ENCODE assay signal across 9 mouse cellular contexts in genomic region chr9:112207767-112208166, GRCm38 (mm10). TPM values are rescaled to one million over a fixed set of nuclear protein-coding genes. Genes with fewer than 3 reads are reported as not detected.
DNase-seq lines count a peak whose midpoint lies in the region; ATAC-seq and TF ChIP-seq lines count a peak whose summit lies in the region.
"Had no signal": no experiment of that assay in that cellular context is flagged by ENCODE, and none has a peak within 500 bp of the region (broad histone marks: within the 10 kb centered on the region; RNA-seq: fewer than 3 reads in every experiment).

No protein-coding gene starts in this region.

- no peaks in the 10 kb centered on the region for H3K36me3 ChIP-seq in hindbrain, postnatal 0 days (ENCODE audit: insufficient read depth, low read length)
- no peaks in the 10 kb centered on the region for H3K36me3 ChIP-seq in lung, embryonic 16.5 days (ENCODE audit: control insufficient read depth, insufficient read depth, low read length)
- H3K36me3 ChIP-seq: heart, embryonic 13.5 days had no signal

- no peaks in the 10 kb centered on the region for H3K4me1 ChIP-seq in bone marrow, adult 2 months (ENCODE audit: control insufficient read depth, insufficient read depth, low read length)
- no peaks in the 10 kb centered on the region for H3K4me1 ChIP-seq in hindbrain, postnatal 0 days (ENCODE audit: insufficient read depth, low read length)
- no peaks in the 10 kb centered on the region for H3K4me1 ChIP-seq in lung, embryonic 16.5 days (replicated peaks; ENCODE audit: control insufficient read depth, insufficient read depth, low read length)
- H3K4me1 ChIP-seq in olfactory bulb, adult 2 months (ENCODE audit: control insufficient read depth, insufficient read depth, low read length) = peaks cover 22% of the 10 kb centered on the region

- no peak for TF ChIP-seq CTCF in bone marrow, adult 2 months (IDR thresholded peaks at IDR 0.05; ENCODE audit: control insufficient read depth, insufficient read depth, low read length)
- TF ChIP-seq CTCF in hindbrain, postnatal 0 days (IDR thresholded peaks at IDR 0.05; ENCODE audit: low read depth) = no peak
- no peak for TF ChIP-seq CTCF in olfactory bulb, adult 2 months (IDR thresholded peaks at IDR 0.05; ENCODE audit: insufficient read depth, low read depth, low read length)

- H3K9me3 ChIP-seq in hindbrain, postnatal 0 days (ENCODE audit: low read length) = no peaks in the 10 kb centered on the region
- no peaks in the 10 kb centered on the region for H3K9me3 ChIP-seq in lung, embryonic 16.5 days (ENCODE audit: control insufficient read depth, low read length)
- H3K9me3 ChIP-seq: heart, embryonic 13.5 days had no signal

- H3K27ac ChIP-seq in bone marrow, adult 2 months (ENCODE audit: control insufficient read depth, insufficient read depth, low read depth, low read length, poor library complexity) = no peak overlapping the region
- peak overlapping the region; percentile 62; the same call in 1 of the 2 replicates for H3K27ac ChIP-seq in hindbrain, postnatal 0 days
- no peak overlapping the region for H3K27ac ChIP-seq in lung, embryonic 16.5 days (ENCODE audit: low read length)
- peak overlapping the region; percentile 39; the same call in 1 of the 2 replicates for H3K27ac ChIP-seq in olfactory bulb, adult 2 months (ENCODE audit: insufficient read depth, low read depth, low read length)
- H3K27ac ChIP-seq: heart, embryonic 13.5 days had no signal

- TF ChIP-seq POLR2A in bone marrow, adult 2 months (IDR thresholded peaks at IDR 0.05; ENCODE audit: borderline replicate concordance, control insufficient read depth, low read depth, low read length) = peak; percentile 24; the same call in 1 of the 2 replicates
- TF ChIP-seq POLR2A in olfactory bulb, adult 2 months (IDR thresholded peaks at IDR 0.05; ENCODE audit: insufficient read depth, low read depth, low read length) = no peak

- peak; percentile 19 for DNase-seq in embryo, embryonic 10 days (ENCODE audit: low spot score)
- no peak for DNase-seq in embryo, embryonic 9.5 days (ENCODE audit: extremely low spot score)
- peak; percentile 80 for DNase-seq in frontal cortex, adult 2 months (ENCODE audit: extremely low spot score in 1 of 2, low spot score in 1 of 2)
- peak; percentile 83 for DNase-seq in hindbrain, postnatal 0 days (ENCODE audit: low spot score)
- peak; percentile 86 to 95 for DNase-seq in thymus, postnatal 36 days

- no peak overlapping the region for H3K4me3 ChIP-seq in bone marrow, adult 2 months (replicated peaks; ENCODE audit: control insufficient read depth, low read depth, low read length)
- no peak overlapping the region for H3K4me3 ChIP-seq in hindbrain, postnatal 0 days (ENCODE audit: low read length)
- no peak overlapping the region for H3K4me3 ChIP-seq in lung, embryonic 16.5 days (ENCODE audit: low read length)
- H3K4me3 ChIP-seq in olfactory bulb, adult 2 months (ENCODE audit: insufficient read depth, low read depth, low read length) = no peak overlapping the region
- H3K4me3 ChIP-seq: heart, embryonic 13.5 days had no signal

- no peak overlapping the region for H3K4me2 ChIP-seq in hindbrain, postnatal 0 days (ENCODE audit: low read depth, low read length)
- H3K4me2 ChIP-seq in lung, embryonic 16.5 days (ENCODE audit: low read depth, low read length) = no peak overlapping the region
- H3K4me2 ChIP-seq: heart, embryonic 13.5 days had no signal

- ATAC-seq in hindbrain, postnatal 0 days = peak; percentile 97
- peak; percentile 82 for ATAC-seq in lung, embryonic 16.5 days (ENCODE audit: low read depth)

- WGBS in bone marrow, adult 2 months = 13% methylated on average over 4 of the region's 4 CpGs
- WGBS in hindbrain, postnatal 0 days = 11% methylated on average over 4 of the region's 4 CpGs
- WGBS in lung, embryonic 16.5 days = 27% methylated on average over 4 of the region's 4 CpGs
- 10% methylated on average over 4 of the region's 4 CpGs for WGBS in olfactory bulb, adult 2 months

- no peaks in the 10 kb centered on the region for H3K27me3 ChIP-seq in hindbrain, postnatal 0 days (ENCODE audit: insufficient read depth, low read length)
- no peaks in the 10 kb centered on the region for H3K27me3 ChIP-seq in lung, embryonic 16.5 days (ENCODE audit: control insufficient read depth, insufficient read depth, low read depth, low read length)
- H3K27me3 ChIP-seq: heart, embryonic 13.5 days had no signal

- no peak overlapping the region for H3K9ac ChIP-seq in hindbrain, postnatal 0 days (replicated peaks; ENCODE audit: low read length)
- H3K9ac ChIP-seq in lung, embryonic 16.5 days (ENCODE audit: low read length) = no peak overlapping the region
- H3K9ac ChIP-seq: heart, embryonic 13.5 days had no signal

RNA-seq across cellular contexts. Expression of gene Arpp21, which starts 28.0 kb away (rescaled TPM):
- 2.8 and 5.9 TPM in 2 replicates for polyA plus RNA-seq in bone marrow, adult 2 months (2011; ENCODE audit: insufficient read depth, insufficient read length, low replicate concordance, missing spikeins)
- polyA plus RNA-seq in frontal cortex, adult 2 months (2012; rRNA removed) = 427 and 434 TPM in 2 replicates
- total RNA-seq in hindbrain, postnatal 0 days (2014; rRNA removed) = 80.5 and 88.0 TPM in 2 replicates
- 60.9 and 64.6 TPM in 2 replicates for polyA plus RNA-seq in hindbrain, postnatal 0 days (2015; fragmentation: Nextera tagmentation; extraction: Ambion mirVana)
- 2.2 and 6.2 TPM in 2 replicates for polyA plus RNA-seq in lung, embryonic 16.5 days (2015; fragmentation: Nextera tagmentation; extraction: Ambion mirVana)
- polyA plus RNA-seq in olfactory bulb, adult 2 months (2012; ENCODE audit: insufficient read depth, insufficient read length, low replicate concordance, missing spikeins) = 229 and 639 TPM in 2 replicates

Comparison
In these comparisons a context has a peak if more than half of its experiments do, and no peak if none do; other contexts are left out.
1. H3K27ac ChIP-seq: peak in hindbrain, postnatal 0 days (single experiment) and olfactory bulb, adult 2 months (single experiment); none in bone marrow, adult 2 months (single experiment) and lung, embryonic 16.5 days (single experiment).